Mouse (Mus musculus): Measurements from ENCODE around the gene Gm21119. TPM values are rescaled to one million over a fixed set of nuclear protein-coding genes. Genes with fewer than 3 reads are reported as not detected.
A peak's percentile ranks its signal among the peaks of the same experiment; 100 is the strongest.
"Not testable (repeated sequence)": the region's sequence is repeated elsewhere in the genome, so short reads cannot be mapped to it uniquely, and the experiment has no call there.

The Gm21119 gene
- polyA plus RNA-seq, 1 experiment = not detected

GRCm38 (mm10) chr8:20596081-20596841 is 18.5 kb upstream of the Gm21119 start:
- DNase-seq = peak; percentile 19
- H3K27ac ChIP-seq (ENCODE audit: insufficient read depth, low read depth, low read length); H3K4me1 ChIP-seq (ENCODE audit: control insufficient read depth, insufficient read depth, low read length); H3K4me3 ChIP-seq (ENCODE audit: insufficient read depth, low read depth, low read length); H3K36me3 ChIP-seq (ENCODE audit: control insufficient read depth, insufficient read depth, low read length); H3K27me3 ChIP-seq (replicated peaks; ENCODE audit: control insufficient read depth, insufficient read depth, low read length): not testable (repeated sequence)
- 89% methylated on average over 6 of the region's 9 CpGs for WGBS

- H3K4me3 ChIP-seq (ENCODE audit: insufficient read depth, low read depth, low read length); H3K4me1 ChIP-seq (ENCODE audit: control insufficient read depth, insufficient read depth, low read length); H3K27me3 ChIP-seq (replicated peaks; ENCODE audit: control insufficient read depth, insufficient read depth, low read length); H3K27ac ChIP-seq (ENCODE audit: insufficient read depth, low read depth, low read length); H3K36me3 ChIP-seq (ENCODE audit: control insufficient read depth, insufficient read depth, low read length): not testable (repeated sequence)
- DNase-seq = peak; percentile 65
- 83% methylated on average over 11 of the region's 13 CpGs for WGBS
These were observed 17.6 kb upstream of the Gm21119 start for GRCm38 (mm10) chr8:20596842-20597708.

- not testable (repeated sequence) for H3K36me3 ChIP-seq (ENCODE audit: control insufficient read depth, insufficient read depth, low read length); H3K27me3 ChIP-seq (replicated peaks; ENCODE audit: control insufficient read depth, insufficient read depth, low read length); H3K27ac ChIP-seq (ENCODE audit: insufficient read depth, low read depth, low read length); H3K4me1 ChIP-seq (ENCODE audit: control insufficient read depth, insufficient read depth, low read length); DNase-seq; H3K4me3 ChIP-seq (ENCODE audit: insufficient read depth, low read depth, low read length)
- 82% methylated on average over 8 of the region's 10 CpGs for WGBS
These were observed 16.2 kb upstream of the Gm21119 start for GRCm38 (mm10) chr8:20598300-20599170.

- not testable (repeated sequence) for H3K4me3 ChIP-seq (ENCODE audit: insufficient read depth, low read depth, low read length); H3K36me3 ChIP-seq (ENCODE audit: control insufficient read depth, insufficient read depth, low read length)
- 91% methylated on average over 4 of the region's 6 CpGs for WGBS
These were observed 15.4 kb upstream of the Gm21119 start for GRCm38 (mm10) chr8:20599350-20599749.

GRCm38 (mm10) chr8:20610856-20611255 is 3.9 kb upstream of the Gm21119 start:
- not testable (repeated sequence) for H3K27me3 ChIP-seq (replicated peaks; ENCODE audit: control insufficient read depth, insufficient read depth, low read length); H3K36me3 ChIP-seq (ENCODE audit: control insufficient read depth, insufficient read depth, low read length); H3K27ac ChIP-seq (ENCODE audit: insufficient read depth, low read depth, low read length); H3K4me1 ChIP-seq (ENCODE audit: control insufficient read depth, insufficient read depth, low read length); H3K4me3 ChIP-seq (ENCODE audit: insufficient read depth, low read depth, low read length)
- peak; percentile 28 for DNase-seq
- 23% methylated on average over 1 of the region's 1 CpGs for WGBS

More at GRCm38 (mm10) chr8:20599350-20599749, 15.4 kb upstream of the Gm21119 start:
- not testable (repeated sequence) for H3K27me3 ChIP-seq (replicated peaks; ENCODE audit: control insufficient read depth, insufficient read depth, low read length); H3K4me1 ChIP-seq (ENCODE audit: control insufficient read depth, insufficient read depth, low read length); H3K27ac ChIP-seq (ENCODE audit: insufficient read depth, low read depth, low read length); DNase-seq

- not testable (repeated sequence) for H3K27me3 ChIP-seq (replicated peaks; ENCODE audit: control insufficient read depth, insufficient read depth, low read length); H3K4me3 ChIP-seq (ENCODE audit: insufficient read depth, low read depth, low read length); H3K27ac ChIP-seq (ENCODE audit: insufficient read depth, low read depth, low read length); H3K36me3 ChIP-seq (ENCODE audit: control insufficient read depth, insufficient read depth, low read length); H3K4me1 ChIP-seq (ENCODE audit: control insufficient read depth, insufficient read depth, low read length); DNase-seq
These were observed 2.0 kb upstream of the Gm21119 start for GRCm38 (mm10) chr8:20612721-20613120.

- H3K4me1 ChIP-seq (ENCODE audit: control insufficient read depth, insufficient read depth, low read length); H3K27ac ChIP-seq (ENCODE audit: insufficient read depth, low read depth, low read length); H3K4me3 ChIP-seq (ENCODE audit: insufficient read depth, low read depth, low read length); H3K27me3 ChIP-seq (replicated peaks; ENCODE audit: control insufficient read depth, insufficient read depth, low read length); H3K36me3 ChIP-seq (ENCODE audit: control insufficient read depth, insufficient read depth, low read length): not testable (repeated sequence)
- DNase-seq = peak; percentile 8
- 40% methylated on average over 1 of the region's 1 CpGs for WGBS
These were observed 16.0 kb downstream of the Gm21119 start for GRCm38 (mm10) chr8:20630766-20631165.

GRCm38 (mm10) chr8:20637931-20638330 is 23.2 kb downstream of the Gm21119 start:
- H3K27me3 ChIP-seq (replicated peaks; ENCODE audit: control insufficient read depth, insufficient read depth, low read length); H3K27ac ChIP-seq (ENCODE audit: insufficient read depth, low read depth, low read length); H3K4me3 ChIP-seq (ENCODE audit: insufficient read depth, low read depth, low read length); H3K36me3 ChIP-seq (ENCODE audit: control insufficient read depth, insufficient read depth, low read length); H3K4me1 ChIP-seq (ENCODE audit: control insufficient read depth, insufficient read depth, low read length): not testable (repeated sequence)
- WGBS = 20% methylated on average over 1 of the region's 1 CpGs
- peak; percentile 7 for DNase-seq

GRCm38 (mm10) chr8:20643536-20643935 is 28.8 kb downstream of the Gm21119 start:
- not testable (repeated sequence) for H3K27ac ChIP-seq (ENCODE audit: insufficient read depth, low read depth, low read length); H3K4me1 ChIP-seq (ENCODE audit: control insufficient read depth, insufficient read depth, low read length); H3K36me3 ChIP-seq (ENCODE audit: control insufficient read depth, insufficient read depth, low read length); H3K27me3 ChIP-seq (replicated peaks; ENCODE audit: control insufficient read depth, insufficient read depth, low read length); H3K4me3 ChIP-seq (ENCODE audit: insufficient read depth, low read depth, low read length)
- DNase-seq = peak; percentile 29
- 63% methylated on average over 1 of the region's 1 CpGs for WGBS

- not testable (repeated sequence) for H3K4me1 ChIP-seq (ENCODE audit: control insufficient read depth, insufficient read depth, low read length); H3K36me3 ChIP-seq (ENCODE audit: control insufficient read depth, insufficient read depth, low read length); H3K27ac ChIP-seq (ENCODE audit: insufficient read depth, low read depth, low read length); H3K27me3 ChIP-seq (replicated peaks; ENCODE audit: control insufficient read depth, insufficient read depth, low read length); H3K4me3 ChIP-seq (ENCODE audit: insufficient read depth, low read depth, low read length)
- DNase-seq = peak; percentile 10
These were observed 38.3 kb downstream of the Gm21119 start for GRCm38 (mm10) chr8:20652976-20653375.

GRCm38 (mm10) chr8:20678418-20678817 is 63.7 kb downstream of the Gm21119 start:
- not testable (repeated sequence) for H3K27ac ChIP-seq (ENCODE audit: insufficient read depth, low read depth, low read length); H3K4me3 ChIP-seq (ENCODE audit: insufficient read depth, low read depth, low read length); H3K27me3 ChIP-seq (replicated peaks; ENCODE audit: control insufficient read depth, insufficient read depth, low read length); H3K36me3 ChIP-seq (ENCODE audit: control insufficient read depth, insufficient read depth, low read length); H3K4me1 ChIP-seq (ENCODE audit: control insufficient read depth, insufficient read depth, low read length)
- DNase-seq = peak; percentile 1

Data from kidney, adult 2 months (tissue).